Mouse (Mus musculus) spleen, postnatal 4 days (tissue): ENCODE measurements around the gene Cryba4.
A peak's percentile ranks its signal among the peaks of the same experiment; 100 is the strongest.

Experiments used
- DNase-seq, 2 experiments: peaks; one replicate each; pipeline ENCODE4 v3.0.0; 2022; ENCODE audit warnings: low spot score in 2 of 2

Gene Cryba4

DNA sequence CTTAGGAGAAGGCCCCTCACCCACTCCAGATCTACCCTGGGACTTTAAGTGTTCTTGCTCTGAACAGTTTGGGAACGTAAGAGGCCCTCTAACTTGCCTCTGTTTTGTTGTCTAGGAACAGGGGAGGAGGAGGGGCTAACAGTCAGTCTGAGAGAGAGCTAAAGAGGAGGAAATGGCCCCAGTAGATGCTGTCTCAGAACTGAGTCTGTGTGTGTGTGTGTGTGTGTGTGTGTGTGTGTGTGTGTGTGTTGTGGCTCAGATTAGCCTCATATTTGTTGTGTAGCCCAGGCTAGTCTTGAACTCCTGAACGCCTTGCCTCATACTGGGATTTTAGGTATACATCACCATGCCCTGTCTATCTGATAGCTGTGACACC lies 34.3 kb upstream of the Cryba4 start:
- no peak for DNase-seq

GRCm38 (mm10) chr5:112285548-112286085 lies 33.3 kb upstream of the Cryba4 start:
- DNase-seq = no peak

DNA sequence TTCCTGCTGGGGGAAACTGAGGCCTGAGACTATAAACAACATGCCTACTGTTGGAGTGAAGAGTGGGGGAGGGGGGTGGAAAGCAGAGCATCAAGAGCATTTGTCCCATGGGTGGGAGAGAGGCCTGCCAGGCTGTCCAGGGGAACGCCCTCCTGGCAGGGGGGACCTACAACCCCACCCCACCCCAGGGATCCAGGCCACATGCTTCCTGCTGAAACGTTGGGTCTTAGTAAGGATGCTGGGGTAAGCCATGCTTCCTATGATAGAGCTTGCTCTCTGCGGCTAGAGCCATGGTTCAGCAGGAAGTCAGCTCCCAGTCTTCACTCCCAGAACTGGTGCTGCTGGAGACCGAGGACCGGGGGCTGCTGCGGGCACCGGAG lies 31.9 kb upstream of the Cryba4 start:
- no peak for DNase-seq

DNA sequence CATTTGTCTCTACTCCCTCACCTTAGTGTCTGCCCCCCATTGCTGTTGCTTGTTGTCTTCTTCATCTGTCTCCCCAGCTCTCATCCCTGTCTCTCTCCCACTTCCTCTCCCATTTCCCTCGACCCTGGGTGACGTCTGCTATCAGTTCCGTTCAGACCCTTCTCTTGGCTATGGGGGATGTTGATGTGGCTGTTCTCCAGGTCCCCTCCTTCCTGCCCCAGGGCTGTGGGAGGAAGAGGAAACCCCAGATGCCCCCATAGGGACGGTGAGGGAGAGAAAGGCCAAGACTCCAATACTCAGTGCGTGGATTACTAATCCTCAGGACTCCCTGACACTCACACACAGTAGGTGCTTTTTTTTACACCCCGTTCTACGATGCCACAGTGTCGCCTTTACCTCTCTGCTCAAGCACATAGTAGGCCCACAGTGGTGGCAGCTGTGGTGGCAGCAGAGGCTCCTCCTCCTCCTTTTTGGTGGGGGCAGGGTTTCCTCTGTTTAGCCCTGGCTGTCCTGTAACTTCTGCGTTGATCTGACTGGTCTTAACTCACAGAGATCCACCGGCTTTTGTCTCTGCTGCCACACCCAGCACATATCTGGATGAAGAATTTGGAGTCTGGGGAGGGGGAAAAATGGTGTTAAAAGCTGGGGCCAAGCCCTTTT lies 31.4 kb upstream of the Cryba4 start:
- no peak for DNase-seq

DNA sequence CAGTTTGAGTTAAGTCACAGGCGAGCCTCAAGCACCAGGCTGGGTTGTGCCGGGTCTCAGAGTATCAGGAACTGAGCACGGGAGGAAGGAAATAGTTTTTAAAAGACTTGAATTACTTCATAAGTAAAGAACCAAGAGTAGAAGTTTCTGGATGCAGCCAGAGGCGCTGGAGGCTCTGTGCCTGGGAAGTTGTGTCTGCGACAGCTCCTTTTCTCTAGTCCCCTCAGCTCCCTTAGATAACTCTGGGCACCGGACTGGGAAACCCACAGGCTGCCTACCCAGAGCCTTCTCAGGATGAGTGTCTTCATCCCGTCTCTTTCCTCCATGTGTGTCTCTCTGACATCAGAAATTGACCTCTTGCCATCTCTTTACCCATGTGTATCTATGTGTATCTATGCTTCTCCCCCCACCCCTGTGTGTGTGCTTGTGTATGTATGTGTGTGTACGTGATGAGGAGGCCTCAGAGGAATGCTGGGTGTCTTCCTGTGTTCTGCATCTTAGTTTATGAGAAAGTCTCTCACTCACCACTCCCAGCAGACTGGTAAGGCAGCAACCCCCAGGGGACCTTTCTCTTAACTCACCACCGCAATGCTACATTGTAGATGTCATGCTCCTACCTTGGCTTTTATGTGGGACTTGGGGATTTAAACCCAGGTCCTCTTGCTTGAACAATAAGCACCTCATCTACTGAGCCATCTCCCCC lies 30.6 kb upstream of the Cryba4 start:
- DNase-seq = no peak

DNA sequence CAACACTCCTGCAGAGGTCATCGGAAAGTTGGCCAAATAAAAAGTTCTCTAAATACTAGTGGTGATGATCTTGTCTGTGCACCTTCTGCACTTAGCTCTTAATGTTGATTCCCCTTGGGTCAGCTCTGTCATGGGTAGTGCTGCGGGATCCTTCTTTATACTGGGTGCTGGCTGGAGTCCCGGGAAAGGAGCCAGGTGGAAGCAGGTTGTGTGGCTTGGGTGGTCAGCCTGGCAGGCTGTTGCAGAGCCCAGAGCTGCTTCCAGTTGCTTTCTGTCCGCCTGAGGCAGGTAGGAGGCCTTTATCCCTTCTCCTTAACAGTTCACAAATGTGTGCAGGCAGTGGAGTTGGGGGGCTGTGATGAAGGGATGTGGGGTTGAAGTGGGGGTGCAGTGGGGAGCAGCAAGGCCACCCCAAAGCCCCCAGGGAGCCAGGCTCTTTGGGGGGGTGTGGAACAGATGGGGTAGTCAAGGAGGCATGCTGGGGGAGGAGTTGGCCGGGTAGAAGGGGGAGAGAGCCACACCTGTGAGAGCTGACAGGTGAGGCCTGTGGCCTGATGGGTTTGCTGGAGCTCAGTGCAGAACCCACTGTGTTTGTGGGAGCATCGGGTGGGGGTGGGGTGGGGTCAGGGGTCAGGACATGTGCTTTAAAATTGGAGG lies 29.9 kb upstream of the Cryba4 start:
- no peak for DNase-seq

- no peak for DNase-seq
These were observed 29.4 kb upstream of the Cryba4 start for GRCm38 (mm10) chr5:112281676-112282075.

- no peak for DNase-seq
These were observed 28.7 kb upstream of the Cryba4 start for GRCm38 (mm10) chr5:112280863-112281660.

- DNase-seq = no peak
These were observed 27.8 kb upstream of the Cryba4 start for GRCm38 (mm10) chr5:112280151-112280550.

DNA sequence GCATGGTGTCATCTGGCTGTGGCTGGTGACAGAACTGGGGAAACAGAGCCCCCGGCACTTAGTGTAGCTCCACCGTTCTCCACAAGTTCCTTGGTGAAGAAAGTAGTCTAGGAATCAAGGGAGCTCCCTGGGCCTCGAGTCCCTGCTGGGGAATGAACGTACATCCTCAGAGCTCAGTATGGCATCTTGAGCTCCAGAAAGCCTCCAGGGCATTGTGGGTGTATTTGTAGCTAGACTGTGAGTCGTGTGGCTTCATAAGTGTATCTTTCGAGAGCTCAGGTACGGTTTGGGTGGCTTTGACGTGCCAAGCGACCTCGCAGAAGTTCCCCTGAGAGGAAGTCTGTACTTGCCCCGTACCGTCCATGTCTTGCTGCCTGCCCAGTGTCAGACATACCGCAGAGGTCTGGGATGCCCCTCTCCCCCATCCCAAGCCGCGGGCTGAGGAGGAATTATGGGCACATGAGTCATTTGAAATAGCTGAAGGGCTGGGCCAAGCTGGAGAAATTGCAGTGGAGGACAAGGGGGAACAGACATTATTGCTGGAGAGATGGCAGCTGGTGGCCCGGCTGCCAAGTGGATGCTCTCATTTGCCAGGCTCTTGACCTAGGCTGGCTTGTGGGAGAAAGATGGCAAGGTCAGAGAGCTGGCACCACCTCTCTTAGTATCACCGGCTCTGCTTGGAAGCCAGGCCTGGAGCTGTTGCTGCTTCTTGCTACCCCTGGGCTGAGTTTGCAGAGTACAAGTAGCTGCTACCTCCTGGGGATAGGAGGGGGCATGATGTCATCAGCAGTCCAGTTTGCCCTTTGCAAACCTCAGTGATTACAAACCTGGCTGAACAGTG lies 27.1 kb upstream of the Cryba4 start:
- no peak for DNase-seq

DNA sequence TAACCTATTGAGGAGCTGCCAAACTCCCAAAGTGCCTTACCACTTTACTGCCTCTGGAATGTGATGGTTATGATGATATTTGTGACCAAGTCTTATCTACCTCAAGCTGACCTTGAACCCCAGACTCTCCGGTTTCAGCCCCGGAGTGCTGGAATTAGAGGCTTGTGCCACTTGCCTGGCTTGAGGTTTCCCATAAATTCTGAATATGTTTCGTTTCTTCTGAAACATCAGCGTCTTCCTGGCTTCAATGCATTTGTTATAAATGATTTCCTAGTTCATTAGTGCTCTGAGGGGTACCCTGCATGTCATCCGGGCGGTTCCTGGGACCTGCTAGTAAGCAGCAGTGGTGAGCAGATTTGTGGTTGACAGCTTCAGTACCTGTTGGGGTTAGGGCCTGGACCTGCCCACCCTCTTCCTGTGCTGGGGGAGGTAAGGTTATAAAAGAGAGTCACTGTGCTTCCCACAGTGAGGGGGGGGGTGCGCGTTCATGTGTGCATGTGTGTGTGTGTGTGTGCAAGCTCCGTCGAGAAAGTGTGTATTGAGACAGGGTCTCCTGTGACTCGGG lies 25.7 kb upstream of the Cryba4 start:
- no peak for DNase-seq

GRCm38 (mm10) chr5:112276907-112277348 lies 24.6 kb upstream of the Cryba4 start:
- no peak for DNase-seq

DNA sequence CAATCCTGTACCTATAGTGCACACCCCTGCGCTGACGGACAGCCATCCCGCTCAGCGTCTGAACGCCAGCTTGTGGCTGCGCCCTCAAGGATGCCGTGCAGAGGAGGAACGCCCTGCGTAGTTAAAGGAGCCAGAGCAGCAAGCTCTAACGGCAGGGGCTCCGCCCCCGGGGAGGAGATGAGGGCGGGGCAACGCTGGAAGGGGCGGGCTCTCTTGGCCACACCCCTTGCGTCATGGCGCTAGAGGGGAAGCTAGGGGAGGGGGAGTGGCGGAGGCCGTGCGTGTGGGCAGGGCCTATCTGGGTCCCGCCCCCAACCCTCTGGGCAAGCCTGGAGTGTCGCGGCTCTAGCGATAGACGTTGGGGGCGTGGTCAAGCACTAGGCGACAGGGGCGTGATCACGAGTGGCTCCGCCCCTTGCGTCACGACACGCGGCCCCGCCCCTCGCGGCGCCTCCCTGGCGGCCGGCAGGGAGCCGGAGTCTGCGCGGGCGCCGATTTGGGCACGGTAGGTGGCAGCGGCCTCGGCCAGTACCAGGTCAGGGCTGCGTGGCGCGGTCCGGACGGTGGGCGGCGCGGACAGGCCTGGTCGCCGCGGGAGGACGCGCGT lies 24.1 kb upstream of the Cryba4 start, which contains the start of gene Tpst2:
Gene Tpst2 (plus strand): TSS at position 425 of the 607 bp plus-strand sequence.
- DNase-seq = peak; percentile 100

- no peak for DNase-seq
These were observed 22.9 kb upstream of the Cryba4 start for GRCm38 (mm10) chr5:112275021-112275804.

GRCm38 (mm10) chr5:112273746-112274463 lies 21.6 kb upstream of the Cryba4 start:
- DNase-seq = no peak

GRCm38 (mm10) chr5:112272934-112273333 lies 20.6 kb upstream of the Cryba4 start:
- no peak for DNase-seq

- no peak for DNase-seq
These were observed 18.6 kb upstream of the Cryba4 start for GRCm38 (mm10) chr5:112270764-112271541.
